Mouse (Mus musculus) frontal cortex, adult (tissue): ENCODE measurements around the gene Stat1.

Source experiments
- ATAC-seq: cut with Nextera tagmentation; 2 replicates; pipeline ENCODE4 v1.9.2; 2017; ENCODE audit warnings: mild to moderate bottlenecking, moderate library complexity, mixed read lengths; ENCODE audit not compliant: low TSS enrichment

The Stat1 gene

GRCm38 (mm10) chr1:52133254-52133653 lies 14.0 kb downstream of the Stat1 start:
- no peak for ATAC-seq

GRCm38 (mm10) chr1:52137292-52137691 lies 18.1 kb downstream of the Stat1 start:
- no peak for ATAC-seq

- ATAC-seq, result peak; percentile 81
Observed at GRCm38 (mm10) chr1:52140534-52140933, 21.3 kb downstream of the Stat1 start.

- no peak for ATAC-seq
Observed at GRCm38 (mm10) chr1:52141482-52141881, 22.2 kb downstream of the Stat1 start.

- ATAC-seq, result no peak
Observed at GRCm38 (mm10) chr1:52142117-52142516, 22.9 kb downstream of the Stat1 start.

GRCm38 (mm10) chr1:52143191-52143590 lies 24.0 kb downstream of the Stat1 start:
- no peak for ATAC-seq

- ATAC-seq, result no peak
Observed at GRCm38 (mm10) chr1:52143596-52144156, 24.4 kb downstream of the Stat1 start.

- no peak for ATAC-seq
Observed at GRCm38 (mm10) chr1:52144907-52145306, 25.7 kb downstream of the Stat1 start.

- peak; percentile 53 for ATAC-seq
Observed at GRCm38 (mm10) chr1:52146214-52146970, 27.2 kb downstream of the Stat1 start.

GRCm38 (mm10) chr1:52147431-52147830 lies 28.2 kb downstream of the Stat1 start:
- ATAC-seq, result no peak

- no peak for ATAC-seq
Observed at GRCm38 (mm10) chr1:52148178-52148577, 28.9 kb downstream of the Stat1 start.

GRCm38 (mm10) chr1:52148696-52149095 lies 29.5 kb downstream of the Stat1 start:
- no peak for ATAC-seq

- ATAC-seq, result peak; percentile 70
Observed at GRCm38 (mm10) chr1:52149934-52150346, 30.7 kb downstream of the Stat1 start.

GRCm38 (mm10) chr1:52150676-52151075 lies 31.4 kb downstream of the Stat1 start:
- ATAC-seq, result no peak

- ATAC-seq, result no peak
Observed at GRCm38 (mm10) chr1:52151166-52151565, 31.9 kb downstream of the Stat1 start.

GRCm38 (mm10) chr1:52152369-52152768 lies 33.1 kb downstream of the Stat1 start:
- no peak for ATAC-seq

GRCm38 (mm10) chr1:52152936-52153335 lies 33.7 kb downstream of the Stat1 start:
- ATAC-seq, result no peak

GRCm38 (mm10) chr1:52154890-52155289 lies 35.6 kb downstream of the Stat1 start:
- ATAC-seq, result no peak

GRCm38 (mm10) chr1:52156351-52156750 lies 37.1 kb downstream of the Stat1 start:
- peak; percentile 68 for ATAC-seq

GRCm38 (mm10) chr1:52158040-52158439 lies 38.8 kb downstream of the Stat1 start:
- ATAC-seq, result no peak

GRCm38 (mm10) chr1:52158490-52159381 lies 39.5 kb downstream of the Stat1 start:
- peak; percentile 63 for ATAC-seq

GRCm38 (mm10) chr1:52161151-52161550 lies 41.9 kb downstream of the Stat1 start:
- no peak for ATAC-seq
